Mouse (Mus musculus) ovary, adult 10 weeks (tissue): ENCODE results near the gene Rita1. TPM values are rescaled to one million over a fixed set of nuclear protein-coding genes. Genes with fewer than 3 reads are reported as not detected.

Experiments
- polyA plus RNA-seq: library from polyadenylated mRNA; stranded (reverse); fragments of 350-450 nt; fragmentation: Illumina TruSeq; extraction: RNeasy Lipid Tissue Mini Kit (QIAGEN cat#74804); gene quantifications from one replicate; pipeline ENCODE4 v1.2.3, GENCODE M21; 2014

The Rita1 gene
- not detected for polyA plus RNA-seq

GRCm38 (mm10) chr5:120612442-120612821, at the start of gene Rita1, which contains the start of gene Ddx54:
Rita1 (minus strand) TSS chr5:120612589.
Ddx54 (plus strand) TSS chr5:120612739.

GRCm38 (mm10) chr5:120648569-120649373, 36.4 kb upstream of the Rita1 start, which contains the start of gene Rasal1:
Rasal1 (plus strand) TSS chr5:120648812.

GRCm38 (mm10) chr5:120634131-120634530, 21.7 kb upstream of the Rita1 start, which contains the start of gene Cfap73:
Cfap73 (minus strand) TSS chr5:120634235.

GRCm38 (mm10) chr5:120588569-120589094, 23.8 kb downstream of the Rita1 start, which contains the start of the genes Tpcn1 and Iqcd:
Tpcn1 (minus strand) TSS chr5:120588673.
Iqcd (plus strand) TSS chr5:120589016.

Other genes with a start within 250 kb of the Rita1 start
- gene Lhx5, start 180.9 kb downstream of the Rita1 start, polyA plus RNA-seq = not detected
- not detected for gene Sdsl, start 139.8 kb downstream of the Rita1 start, polyA plus RNA-seq
- gene Sds, start 136.1 kb downstream of the Rita1 start, polyA plus RNA-seq = not detected
- gene Plbd2, start 109.0 kb downstream of the Rita1 start, polyA plus RNA-seq = 0.66 TPM
- 0.43 TPM for gene Slc8b1, start 101.4 kb downstream of the Rita1 start, polyA plus RNA-seq
- 3.1 TPM for gene Tpcn1, start 23.9 kb downstream of the Rita1 start, polyA plus RNA-seq
- gene Iqcd, start 23.6 kb downstream of the Rita1 start, polyA plus RNA-seq = not detected
- gene Ddx54, start 150 bp upstream of the Rita1 start, polyA plus RNA-seq = 0.60 TPM
- gene Cfap73, start 21.6 kb upstream of the Rita1 start, polyA plus RNA-seq = not detected
- not detected for gene Rasal1, start 36.2 kb upstream of the Rita1 start, polyA plus RNA-seq
- gene Dtx1, start 99.3 kb upstream of the Rita1 start, polyA plus RNA-seq = 0.34 TPM
- gene Oas2, start 137.3 kb upstream of the Rita1 start, polyA plus RNA-seq = 0.68 TPM
- 0.26 TPM for gene Oas3, start 165.1 kb upstream of the Rita1 start, polyA plus RNA-seq
- 6.4 TPM for gene Oas1e, start 182.9 kb upstream of the Rita1 start, polyA plus RNA-seq
- 6.7 TPM for gene Oas1c, start 199.9 kb upstream of the Rita1 start, polyA plus RNA-seq
- gene Oas1f, start 234.8 kb upstream of the Rita1 start, polyA plus RNA-seq = not detected
- 9.7 TPM for gene Oas1h, start 248.8 kb upstream of the Rita1 start, polyA plus RNA-seq